Mouse (Mus musculus): ENCODE measurements at regions not wholly inside any gene's neighbourhood (a gene's known extent, or its start where the extent isn't known, plus 50 kb on each side); places are given as distances from the start of the nearest gene placed in this dataset.

- DNase-seq (ENCODE audit: low spot score in 2 of 2) = peak in 1 of 2 experiments; percentile 35
- intact Hi-C loops (cut with DNase I) = no loop called here
These were observed 410.2 kb upstream of the Ctnnd2 start for GRCm38 (mm10) chr15:29762191-29762590.

GRCm38 (mm10) chr15:29776438-29776837 lies 396.0 kb upstream of the Ctnnd2 start:
- no peak for DNase-seq (ENCODE audit: low spot score in 2 of 2)
- intact Hi-C loops (cut with DNase I) = no loop called here

- no peak for DNase-seq (ENCODE audit: low spot score in 2 of 2)
- intact Hi-C loops (cut with DNase I) = no loop called here
These were observed 373.8 kb upstream of the Ctnnd2 start for GRCm38 (mm10) chr15:29798596-29798995.

- intact Hi-C loops (cut with DNase I) = no loop called here
- DNase-seq (ENCODE audit: low spot score in 2 of 2) = no peak
These were observed 349.1 kb upstream of the Ctnnd2 start for GRCm38 (mm10) chr15:29823271-29823670.

GRCm38 (mm10) chr15:29824164-29824563 lies 348.2 kb upstream of the Ctnnd2 start:
- no peak for DNase-seq (ENCODE audit: low spot score in 2 of 2)
- intact Hi-C loops (cut with DNase I) = no loop called here

GRCm38 (mm10) chr15:29828135-29828534 lies 344.3 kb upstream of the Ctnnd2 start:
- intact Hi-C loops (cut with DNase I) = no loop called here
- DNase-seq (ENCODE audit: low spot score in 2 of 2) = no peak

- no peak for DNase-seq (ENCODE audit: low spot score in 2 of 2)
- intact Hi-C loops (cut with DNase I) = no loop called here
These were observed 343.8 kb upstream of the Ctnnd2 start for GRCm38 (mm10) chr15:29828570-29828969.
